Comparison of ENCODE assay signal across 9 mouse cellular contexts in the genomic region with DNA sequence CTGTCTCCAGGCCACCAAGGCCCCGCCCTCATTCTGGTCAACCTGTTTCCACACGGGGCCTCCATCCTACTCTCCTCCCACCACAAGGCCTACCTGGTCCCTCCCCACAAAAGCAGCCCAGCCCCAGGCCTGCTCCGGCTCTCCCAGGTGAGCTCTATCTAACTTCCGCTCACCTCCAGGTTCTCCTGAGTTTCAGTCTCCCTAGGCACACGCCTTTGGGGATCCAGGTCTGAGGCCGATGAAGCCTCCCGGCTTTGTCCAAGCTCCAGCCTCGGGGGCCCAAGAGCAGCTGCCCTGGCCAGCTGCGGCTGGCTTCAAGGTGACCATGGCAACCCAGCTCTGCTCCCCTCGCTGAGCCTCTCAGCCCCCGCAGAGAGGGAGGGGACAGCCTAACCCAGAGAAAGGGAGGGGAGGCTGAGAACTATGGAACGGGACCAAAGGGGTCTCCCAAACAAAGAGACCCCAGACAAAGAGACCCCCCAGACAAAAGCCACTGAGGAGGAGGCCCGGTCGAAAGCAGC. TPM values are rescaled to one million over a fixed set of nuclear protein-coding genes. Genes with fewer than 3 reads are reported as not detected.
A peak's percentile ranks its signal among the peaks of the same experiment; 100 is the strongest.
DNase-seq lines count a peak whose midpoint lies in the region; ATAC-seq and TF ChIP-seq lines count a peak whose summit lies in the region.
"Had no signal": no experiment of that assay in that cellular context is flagged by ENCODE, and none has a peak within 500 bp of the region (broad histone marks: within the 10 kb centered on the region; RNA-seq: fewer than 3 reads in every experiment).

No protein-coding gene starts in this region.

- ATAC-seq in forebrain, embryonic 13.5 days, result peak; percentile 70
- ATAC-seq in neural tube, embryonic 13.5 days (ENCODE audit: low read depth), result peak; percentile 67

- H3K4me2 ChIP-seq in forebrain, embryonic 13.5 days, result peak overlapping the region; percentile 88
- H3K4me2 ChIP-seq in neural tube, embryonic 13.5 days, result peak overlapping the region; percentile 64

- no peak for TF ChIP-seq CTCF in E14TG2a.4 (conservative IDR thresholded peaks at IDR 0.05; ENCODE audit: low read length)

- peak; percentile 60 for DNase-seq in cerebellum, adult 9-11 months
- DNase-seq in cerebellum, postnatal 36 days, result no peak
- peak; percentile 66 for DNase-seq in kidney, postnatal 10 days
- DNase-seq in urinary bladder, adult 18-20 months (ENCODE audit: low spot score in 2 of 2), result no peak
- DNase-seq in layer of hippocampus, adult 18-20 months (ENCODE audit: low spot score in 2 of 2), result no peak

- no peaks in the 10 kb centered on the region for H3K9me3 ChIP-seq in E14TG2a.4 (ENCODE audit: low read length)
- H3K9me3 ChIP-seq in forebrain, embryonic 13.5 days (replicated peaks), result no peaks in the 10 kb centered on the region
- no peaks in the 10 kb centered on the region for H3K9me3 ChIP-seq in neural tube, embryonic 13.5 days

- no peaks in the 10 kb centered on the region for H3K36me3 ChIP-seq in E14TG2a.4 (ENCODE audit: insufficient read depth, low read length)
- H3K36me3 ChIP-seq in forebrain, embryonic 13.5 days (ENCODE audit: poor library complexity, severe bottlenecking), result no peaks in the 10 kb centered on the region; the same call in 1 of the 2 replicates
- H3K36me3 ChIP-seq in neural tube, embryonic 13.5 days, result no peaks in the 10 kb centered on the region

- H3K4me3 ChIP-seq in E14TG2a.4 (replicated peaks; ENCODE audit: low read length), result peak overlapping the region; percentile 61
- H3K4me3 ChIP-seq in forebrain, embryonic 13.5 days, result peak overlapping the region; percentile 79
- peak overlapping the region; percentile 79 for H3K4me3 ChIP-seq in neural tube, embryonic 13.5 days
- H3K4me3 ChIP-seq: erythroblast, embryonic 14.5 days had no signal

- H3K9ac ChIP-seq in forebrain, embryonic 13.5 days, result peak overlapping the region; percentile 93
- peak overlapping the region; percentile 82 for H3K9ac ChIP-seq in neural tube, embryonic 13.5 days

- WGBS in forebrain, embryonic 13.5 days, result under 1% methylated on average over 13 of the region's 14 CpGs
- under 1% methylated on average over 14 of the region's 14 CpGs for WGBS in neural tube, embryonic 13.5 days

- peaks cover 88% of the 10 kb centered on the region for H3K4me1 ChIP-seq in E14TG2a.4 (replicated peaks; ENCODE audit: low read depth, low read length)
- H3K4me1 ChIP-seq in forebrain, embryonic 13.5 days, result peaks cover 59% of the 10 kb centered on the region
- H3K4me1 ChIP-seq in neural tube, embryonic 13.5 days (replicated peaks), result peaks cover 54% of the 10 kb centered on the region

- H3K27ac ChIP-seq in forebrain, embryonic 13.5 days, result peak overlapping the region; percentile 99
- H3K27ac ChIP-seq in neural tube, embryonic 13.5 days (replicated peaks), result peak overlapping the region; percentile 98

- peaks cover 49% of the 10 kb centered on the region for H3K27me3 ChIP-seq in E14TG2a.4 (ENCODE audit: insufficient read depth, low read length)
- H3K27me3 ChIP-seq in forebrain, embryonic 13.5 days, result no peaks in the 10 kb centered on the region
- no peaks in the 10 kb centered on the region for H3K27me3 ChIP-seq in neural tube, embryonic 13.5 days

RNA-seq across cellular contexts. Expression of gene Ddr1, which starts 0.6 kb away (rescaled TPM):
- 153 and 169 TPM in 2 replicates for polyA plus RNA-seq in forebrain, embryonic 13.5 days (2015; fragmentation: Nextera tagmentation; extraction: Ambion mirVana)
- polyA plus RNA-seq in neural tube, embryonic 13.5 days (2015; fragmentation: Nextera tagmentation; extraction: Ambion mirVana), result 119 and 122 TPM in 2 replicates
- total RNA-seq in layer of hippocampus, adult 18-20 months (2021), result 10 to 100 TPM; 59.0 to 59.7 TPM
- polyA plus RNA-seq: erythroblast, embryonic 14.5 days had no signal

RNA-seq across cellular contexts. Expression of gene Gtf2h4, which starts 30.3 kb away (rescaled TPM):
- polyA plus RNA-seq in forebrain, embryonic 13.5 days (2015; fragmentation: Nextera tagmentation; extraction: Ambion mirVana), result 36.3 and 42.6 TPM in 2 replicates
- 25.5 and 28.8 TPM in 2 replicates for polyA plus RNA-seq in neural tube, embryonic 13.5 days (2015; fragmentation: Nextera tagmentation; extraction: Ambion mirVana)
- 10 to 100 TPM; 33.3 to 34.5 TPM for total RNA-seq in layer of hippocampus, adult 18-20 months (2021)

RNA-seq across cellular contexts. Expression of gene Vars2, which starts 36.4 kb away (rescaled TPM):
- 12.7 and 17.0 TPM in 2 replicates for polyA plus RNA-seq in forebrain, embryonic 13.5 days (2015; fragmentation: Nextera tagmentation; extraction: Ambion mirVana)
- polyA plus RNA-seq in neural tube, embryonic 13.5 days (2015; fragmentation: Nextera tagmentation; extraction: Ambion mirVana), result 10.6 and 11.3 TPM in 2 replicates
- total RNA-seq in layer of hippocampus, adult 18-20 months (2021), result 10 to 100 TPM; 35.9 to 37.4 TPM

Comparison
In these comparisons a context has a peak if more than half of its experiments do, and no peak if none do; other contexts are left out.
1. DNase-seq: peak in cerebellum, adult 9-11 months (single experiment) and kidney, postnatal 10 days (single experiment); none in cerebellum, postnatal 36 days (0 of 2), urinary bladder, adult 18-20 months (0 of 2) and layer of hippocampus, adult 18-20 months (0 of 2).
2. Peak in every context shown above with its lines, with median percentiles within 50 percentile points of each other: H3K4me3 ChIP-seq.